Mouse (Mus musculus): Measurements from ENCODE around the gene Dab1.

- TF ChIP-seq CTCF (IDR thresholded peaks at IDR 0.05; ENCODE audit: control insufficient read depth, insufficient read depth, insufficient read length) (no peak), MAX (IDR thresholded peaks at IDR 0.05) (no peak)
Observed at GRCm38 (mm10) chr4:104301764-104302163, 682.6 kb downstream of the Dab1 start.
